Mouse (Mus musculus) heart, postnatal 0 days (tissue): ENCODE data around the gene C87436. TPM values are rescaled to one million over a fixed set of nuclear protein-coding genes. Genes with fewer than 3 reads are reported as not detected.

ENCODE experiments used
- ATAC-seq: fragments of 200-750 bp; cut with Nextera tagmentation; 2 replicates; pipeline ENCODE4 v1.8.0; 2017; ENCODE audit warnings: low read depth, moderate number of reproducible peaks, moderate library complexity; ENCODE audit not compliant: insufficient read depth
- DNase-seq: peaks from one replicate; pipeline ENCODE4 v3.0.0-alpha.2; 2016; ENCODE audit warnings: low spot score
- H3K27ac ChIP-seq: fragments of 300-500 bp; sonication (generic); 2 replicates; pipeline ENCODE4 v1.5.1; 2014; ENCODE audit warnings: low read depth, mild to moderate bottlenecking
- H3K27me3 ChIP-seq: fragments of 300-500 bp; sonication (generic); 2 replicates; pipeline ENCODE4 v1.6.1; 2014; ENCODE audit warnings: low read length, mixed read lengths; ENCODE audit not compliant: control insufficient read depth, insufficient read depth
- H3K36me3 ChIP-seq: fragments of 300-500 bp; sonication (generic); replicated peaks from 2 replicates; pipeline ENCODE4 v1.6.1; 2014; ENCODE audit warnings: low read length, mixed read lengths; ENCODE audit not compliant: control insufficient read depth, insufficient read depth
- H3K4me1 ChIP-seq: fragments of 300-500 bp; sonication (generic); 2 replicates; pipeline ENCODE4 v1.6.1; 2014; ENCODE audit warnings: antibody characterized with exemption; ENCODE audit not compliant: control insufficient read depth, insufficient read depth
- H3K4me2 ChIP-seq: fragments of 300-500 bp; sonication (generic); 2 replicates; pipeline ENCODE4 v1.6.1; 2014; ENCODE audit warnings: low read depth, mild to moderate bottlenecking, low read length, moderate library complexity
- H3K4me3 ChIP-seq: fragments of 300-500 bp; sonication (generic); 2 replicates; pipeline ENCODE4 v1.5.1; 2014; ENCODE audit warnings: low read depth, low read length
- H3K9ac ChIP-seq: fragments of 300-500 bp; sonication (generic); replicated peaks from 2 replicates; pipeline ENCODE4 v1.6.1; 2014; ENCODE audit warnings: low read depth, low read length, mixed read lengths
- H3K9me3 ChIP-seq: fragments of 300-500 bp; sonication (generic); replicated peaks from 2 replicates; pipeline ENCODE4 v1.6.1; 2016; ENCODE audit warnings: low read length; ENCODE audit not compliant: control insufficient read depth
- CTCF ChIP-seq: IDR thresholded peaks from 2 replicates; pipeline ENCODE4 v1.5.1; 2016; ENCODE audit warnings: antibody characterized with exemption, control low read depth, low read depth
- EP300 ChIP-seq: IDR thresholded peaks from 2 replicates; pipeline ENCODE4 v1.6.1; 2016; ENCODE audit warnings: antibody characterized with exemption, low read depth
- WGBS: fragments of 180-500 bp; shearing (Covaris S2); extraction: QIAGEN DNeasy Blood & Tissue Kit; methylation state at CpG from one replicate; pipeline ENCODE4 v1.1.7; 2014; 5-methylcytosine and 5-hydroxymethylcytosine counted together
- polyA plus RNA-seq: library from polyadenylated mRNA; unstranded; fragments of >200 nt; fragmentation: Nextera tagmentation; extraction: Ambion mirVana; gene quantifications from 2 replicates; pipeline ENCODE4 v1.2.1, GENCODE M21; 2015
- total RNA-seq: library from RNA; depleted of rRNA; stranded (reverse); fragments of >200 nt; gene quantifications from 2 replicates; pipeline ENCODE4 v1.2.3, GENCODE M21; 2014; ENCODE audit warnings: low replicate concordance

The C87436 gene
- total and polyA plus RNA-seq, 2 experiments from 2014 or later, result 9.9 to 16.4 TPM

- Histone ChIP-seq H3K4me1 (no peaks in the 10 kb centered on the region), H3K4me2 (no peak overlapping the region), H3K4me3 (no peak overlapping the region), H3K27ac (no peak overlapping the region), H3K36me3 (peaks cover 84% of the 10 kb centered on the region), H3K27me3 (no peaks in the 10 kb centered on the region), H3K9me3 (no peaks in the 10 kb centered on the region), H3K9ac (no peak overlapping the region)
- no peak for DNase-seq
- TF ChIP-seq CTCF, result no peak
- TF ChIP-seq EP300, result no peak
- no peak for ATAC-seq
- 97% methylated on average over 3 of the region's 3 CpGs for WGBS
Measured at GRCm38 (mm10) chr6:86431531-86431930, 6.6 kb upstream of the C87436 start.

DNA sequence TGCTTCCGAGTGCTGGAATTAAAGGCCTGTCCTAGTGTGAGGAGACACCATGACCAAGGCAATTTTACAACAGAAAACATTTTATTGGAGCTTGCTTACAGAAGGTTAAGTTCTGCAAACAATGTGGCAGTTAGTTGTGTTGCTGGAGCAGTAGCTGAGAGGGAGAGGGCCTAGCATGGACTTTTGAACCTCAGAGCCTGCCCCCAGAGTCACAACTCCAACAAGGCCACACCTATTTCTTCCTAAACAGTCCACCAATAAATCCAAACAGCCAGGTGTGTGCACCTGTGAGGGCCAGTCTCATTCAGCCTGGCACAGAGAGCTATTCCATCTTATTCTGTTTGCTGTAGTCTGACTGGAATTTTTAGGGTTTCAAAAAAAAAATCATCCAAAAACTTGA is 4.5 kb upstream of the C87436 start:
- no peaks in the 10 kb centered on the region for H3K4me1 ChIP-seq
- DNase-seq, result no peak
- H3K9me3 ChIP-seq, result no peaks in the 10 kb centered on the region
- H3K4me2 ChIP-seq, result no peak overlapping the region
- no peak overlapping the region for H3K9ac ChIP-seq
- TF ChIP-seq CTCF (no peak), EP300 (no peak)
- no peak overlapping the region for H3K27ac ChIP-seq
- no peaks in the 10 kb centered on the region for H3K27me3 ChIP-seq
- 91% methylated on average over 1 of the region's 1 CpGs for WGBS
- no peak overlapping the region for H3K4me3 ChIP-seq
- ATAC-seq, result no peak
- H3K36me3 ChIP-seq, result peaks cover 62% of the 10 kb centered on the region

DNA sequence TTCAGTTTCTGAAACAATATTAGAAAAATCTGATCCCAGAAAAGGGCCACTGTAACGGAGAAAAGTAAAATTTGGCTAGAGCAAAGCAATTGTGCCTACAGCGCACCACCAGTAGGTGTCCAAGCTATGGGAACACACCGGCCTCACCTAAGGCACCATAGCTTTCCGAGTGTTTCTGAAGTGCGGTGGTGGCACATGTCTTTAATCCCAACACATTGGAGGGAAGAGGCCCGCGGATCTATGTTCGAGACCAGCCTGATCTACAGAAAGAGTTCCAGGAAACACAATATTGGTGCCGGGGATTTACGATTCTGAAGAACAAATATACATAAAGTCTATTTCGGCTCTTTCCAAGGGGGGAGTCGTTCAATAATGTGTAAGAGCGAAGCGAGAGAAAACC is 463 bp upstream of the C87436 start:
- H3K4me2 ChIP-seq, result peak overlapping the region; percentile 93
- H3K4me3 ChIP-seq, result peak overlapping the region; percentile 74
- peaks cover 2% of the 10 kb centered on the region; the same call in 1 of the 2 replicates for H3K4me1 ChIP-seq
- peak overlapping the region; percentile 75 for H3K9ac ChIP-seq
- DNase-seq (peak; percentile 77), ATAC-seq (peak; percentile 68)
- WGBS, result 3% methylated on average over 14 of the region's 14 CpGs
- TF ChIP-seq EP300, result no peak
- TF ChIP-seq CTCF, result peak; percentile 60
- H3K27me3 ChIP-seq, result no peaks in the 10 kb centered on the region
- H3K9me3 ChIP-seq, result no peaks in the 10 kb centered on the region
- H3K36me3 ChIP-seq, result peaks cover 33% of the 10 kb centered on the region
- H3K27ac ChIP-seq, result peak overlapping the region; percentile 95

DNA sequence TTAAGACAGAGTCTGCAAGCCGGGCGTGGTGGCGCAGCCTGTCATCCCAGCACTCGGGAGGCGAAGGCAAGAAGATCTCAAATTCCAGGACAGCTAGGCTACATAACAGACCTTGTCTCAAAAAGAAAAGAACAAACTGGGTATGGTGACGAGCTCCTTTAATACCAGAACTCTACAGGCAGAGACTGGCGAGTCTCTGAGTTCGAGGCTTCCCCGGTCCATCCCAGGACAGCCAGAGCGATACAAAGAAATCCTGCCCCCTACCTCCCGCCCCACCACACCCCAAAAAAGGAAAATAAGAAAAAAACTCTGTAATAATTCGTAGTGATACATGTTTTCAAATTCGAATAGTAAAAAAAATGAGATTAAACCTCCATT is 934 bp downstream of the C87436 start:
- DNase-seq (no peak), ATAC-seq (no peak)
- peaks cover 28% of the 10 kb centered on the region for H3K36me3 ChIP-seq
- WGBS, result 2% methylated on average over 13 of the region's 13 CpGs
- no peaks in the 10 kb centered on the region for H3K9me3 ChIP-seq
- H3K4me1 ChIP-seq, result peaks cover 2% of the 10 kb centered on the region; the same call in 1 of the 2 replicates
- peak overlapping the region; percentile 75 for H3K9ac ChIP-seq
- H3K27ac ChIP-seq, result peak overlapping the region; percentile 95
- TF ChIP-seq CTCF (no peak), EP300 (no peak)
- H3K4me2 ChIP-seq, result peak overlapping the region; percentile 93
- no peaks in the 10 kb centered on the region for H3K27me3 ChIP-seq
- peak overlapping the region; percentile 74 for H3K4me3 ChIP-seq

- DNase-seq (no peak), ATAC-seq (no peak)
- H3K9ac ChIP-seq, result peak overlapping the region; percentile 75
- peaks cover 2% of the 10 kb centered on the region; the same call in 1 of the 2 replicates for H3K4me1 ChIP-seq
- H3K4me2 ChIP-seq, result peak overlapping the region; percentile 93
- H3K27me3 ChIP-seq, result no peaks in the 10 kb centered on the region
- 90% methylated on average over 1 of the region's 1 CpGs for WGBS
- H3K4me3 ChIP-seq, result peak overlapping the region; percentile 74; the same call in 1 of the 2 replicates
- peaks cover 28% of the 10 kb centered on the region for H3K36me3 ChIP-seq
- H3K9me3 ChIP-seq, result no peaks in the 10 kb centered on the region
- TF ChIP-seq CTCF, result no peak
- TF ChIP-seq EP300, result no peak
- no peak overlapping the region; the same call in 1 of the 2 replicates for H3K27ac ChIP-seq
Measured at GRCm38 (mm10) chr6:86439531-86439930, 1.4 kb downstream of the C87436 start.

- ATAC-seq (no peak), DNase-seq (no peak)
- H3K36me3 ChIP-seq, result peaks cover 27% of the 10 kb centered on the region
- no peaks in the 10 kb centered on the region for H3K27me3 ChIP-seq
- H3K27ac ChIP-seq, result no peak overlapping the region
- TF ChIP-seq CTCF (no peak), EP300 (no peak)
- H3K9me3 ChIP-seq, result no peaks in the 10 kb centered on the region
- H3K4me3 ChIP-seq, result no peak overlapping the region
- WGBS, result 92% methylated on average over 10 of the region's 10 CpGs
- H3K4me2 ChIP-seq, result no peak overlapping the region
- H3K4me1 ChIP-seq, result peaks cover 2% of the 10 kb centered on the region; the same call in 1 of the 2 replicates
- H3K9ac ChIP-seq, result no peak overlapping the region
Measured at GRCm38 (mm10) chr6:86441571-86441970, 3.4 kb downstream of the C87436 start.
